Mouse (Mus musculus) CH12.LX (cell line): ENCODE measurements around the gene Mrpl58. TPM values are rescaled to one million over a fixed set of nuclear protein-coding genes. Genes with fewer than 3 reads are reported as not detected.
A peak's percentile ranks its signal among the peaks of the same experiment; 100 is the strongest.

Source experiments
- DNase-seq: peaks from one replicate; pipeline ENCODE4 v3.0.0-alpha.2; 2013; ENCODE audit errors: extremely low read depth
- H3K27ac ChIP-seq: 2 replicates; pipeline ENCODE4 v1.5.1; 2012; ENCODE audit warnings: low read depth, mild to moderate bottlenecking, control low read depth, moderate library complexity; ENCODE audit not compliant: insufficient read depth
- H3K27me3 ChIP-seq: replicated peaks from 2 replicates; pipeline ENCODE3; 2012; ENCODE audit warnings: inconsistent platforms
- H3K36me3 ChIP-seq, 2 experiments: replicated peaks in 1 of 2; 2 replicates each; pipeline versions ENCODE3 to v1.6.1; 2012; ENCODE audit warnings: inconsistent platforms in 1 of 2, low read length in 1 of 2, mild to moderate bottlenecking in 1 of 2, mixed read lengths in 1 of 2, moderate library complexity in 1 of 2; ENCODE audit not compliant: control insufficient read depth in 1 of 2, insufficient read depth in 1 of 2
- H3K4me1 ChIP-seq, 2 experiments: 2 replicates each; pipeline ENCODE4 v1.6.1; 2012; ENCODE audit warnings: inconsistent platforms in 1 of 2, moderate library complexity in 1 of 2; ENCODE audit not compliant: insufficient read depth in 2 of 2, control insufficient read depth in 1 of 2
- H3K4me2 ChIP-seq: 2 replicates; pipeline ENCODE4 v1.6.1; 2012; ENCODE audit warnings: low read depth, mild to moderate bottlenecking, control low read depth; ENCODE audit not compliant: poor library complexity, insufficient read depth, severe bottlenecking
- H3K4me3 ChIP-seq, 3 experiments: fragments of 150-350 bp in 1 of 3; sonication (generic) in 1 of 3; replicated peaks in 1 of 3; 2 replicates each; pipeline versions ENCODE3 to v1.5.1; 2011 to 2012; ENCODE audit warnings: low read depth in 2 of 3, low read length in 2 of 3, mild to moderate bottlenecking in 2 of 3, moderate library complexity in 2 of 3, control low read depth in 1 of 3, improper control_type of control experiment in 1 of 3, inconsistent platforms in 1 of 3, mixed read lengths in 1 of 3; ENCODE audit not compliant: poor library complexity in 1 of 3
- H3K79me2 ChIP-seq: replicated peaks from 2 replicates; pipeline ENCODE4 v1.6.1; 2012; ENCODE audit warnings: mild to moderate bottlenecking, moderate library complexity; ENCODE audit not compliant: control insufficient read depth, poor library complexity, insufficient read depth, severe bottlenecking; ENCODE audit errors: extremely low read depth
- H3K9ac ChIP-seq: 2 replicates; pipeline ENCODE4 v1.6.1; 2012; ENCODE audit warnings: low read depth, mild to moderate bottlenecking, control low read depth, moderate library complexity; ENCODE audit not compliant: insufficient read depth
- H3K9me3 ChIP-seq: replicated peaks from 2 replicates; pipeline ENCODE3; 2012; ENCODE audit warnings: low read length, inconsistent platforms, mixed read lengths
- BHLHE40 ChIP-seq: IDR thresholded peaks from 2 replicates; pipeline ENCODE4 v1.6.1; 2011; ENCODE audit warnings: mild to moderate bottlenecking, low read depth, low read length, improper control_type of control experiment
- CHD1 ChIP-seq: IDR thresholded peaks from 2 replicates; pipeline ENCODE4 v1.6.1; 2012; ENCODE audit warnings: low read depth, low read length, improper control_type of control experiment, inconsistent platforms
- CHD2 ChIP-seq: IDR thresholded peaks from 2 replicates; pipeline ENCODE4 v1.6.1; 2011; ENCODE audit warnings: low read length, improper control_type of control experiment
- CTCF ChIP-seq, 2 experiments: IDR thresholded peaks in 1 of 2; conservative IDR thresholded peaks in 1 of 2; 2 replicates each; pipeline ENCODE4 v1.5.1; 2011 to 2012; ENCODE audit warnings: low read depth in 2 of 2, low read length in 2 of 2, improper control_type of control experiment in 1 of 2, inconsistent platforms in 1 of 2, mild to moderate bottlenecking in 1 of 2, moderate library complexity in 1 of 2
- ELF1 ChIP-seq: IDR thresholded peaks from 2 replicates; pipeline ENCODE4 v1.6.1; 2014; ENCODE audit warnings: low read depth, mild to moderate bottlenecking, inconsistent platforms, low read length, improper control_type of control experiment
- JUN ChIP-seq: IDR thresholded peaks from 2 replicates; pipeline ENCODE4 v1.6.1; 2011; ENCODE audit warnings: low read depth, mild to moderate bottlenecking, low read length, improper control_type of control experiment, moderate library complexity; ENCODE audit not compliant: insufficient read depth
- JUND ChIP-seq: conservative IDR thresholded peaks from 2 replicates; pipeline ENCODE4 v1.6.1; 2011; ENCODE audit warnings: low read depth, low read length, improper control_type of control experiment
- MAFK ChIP-seq: IDR thresholded peaks from 2 replicates; pipeline ENCODE4 v1.6.1; 2011; ENCODE audit warnings: low read length, improper control_type of control experiment; ENCODE audit not compliant: insufficient replicate concordance
- MAX ChIP-seq: IDR thresholded peaks from 2 replicates; pipeline ENCODE4 v1.6.1; 2011; ENCODE audit warnings: low read length, improper control_type of control experiment
- MEF2A ChIP-seq: IDR thresholded peaks from 2 replicates; pipeline ENCODE4 v1.6.1; 2014; ENCODE audit warnings: low read depth, mild to moderate bottlenecking, inconsistent platforms, low read length, improper control_type of control experiment, borderline replicate concordance
- MXI1 ChIP-seq: IDR thresholded peaks from 2 replicates; pipeline ENCODE4 v1.6.1; 2011; ENCODE audit warnings: mild to moderate bottlenecking, low read depth, low read length, improper control_type of control experiment
- PAX5 ChIP-seq: IDR thresholded peaks from 2 replicates; pipeline ENCODE4 v1.6.1; 2012; ENCODE audit warnings: low read length, inconsistent platforms, mixed read lengths
- SMC3 ChIP-seq: IDR thresholded peaks from 2 replicates; pipeline ENCODE4 v1.6.1; 2011; ENCODE audit warnings: low read depth, low read length, improper control_type of control experiment
- TBP ChIP-seq: conservative IDR thresholded peaks from 2 replicates; pipeline ENCODE4 v1.6.1; 2011; ENCODE audit warnings: low read depth, low read length, improper control_type of control experiment
- UBTF ChIP-seq: IDR thresholded peaks from 2 replicates; pipeline ENCODE4 v1.6.1; 2012; ENCODE audit warnings: low read depth, mild to moderate bottlenecking, inconsistent platforms, low read length, improper control_type of control experiment, moderate library complexity
- USF1 ChIP-seq: IDR thresholded peaks from 2 replicates; pipeline ENCODE4 v1.6.1; 2014; ENCODE audit warnings: low read depth, mild to moderate bottlenecking, inconsistent platforms, low read length, improper control_type of control experiment
- USF2 ChIP-seq: conservative IDR thresholded peaks from 2 replicates; pipeline ENCODE4 v1.6.1; 2011; ENCODE audit warnings: low read depth, low read length, improper control_type of control experiment
- dilution Hi-C: fragments of 300-500 bp; cut with MboI; formaldehyde crosslinking; loops from 2 replicates; pipeline ENCODE4 v1.14.3; 2020; ENCODE audit warnings: low sequenced_read_pairs; ENCODE audit not compliant: extremely low pct_unique_long_range_greater_than_20kb, extremely low pct_ligation_motif_present
- in situ Hi-C: fragments of 300-500 bp; cut with MboI; formaldehyde crosslinking; loops from 3 replicates; pipeline ENCODE4 v1.14.3; 2019; ENCODE audit warnings: low sequenced_read_pairs, low pct_ligation_motif_present, low pct_unique_long_range_greater_than_20kb, mixed read lengths
- polyA plus RNA-seq: library from polyadenylated mRNA; unstranded; fragments of >175 nt; gene quantifications from 2 replicates; pipeline ENCODE4 v1.2.1, GENCODE M21; 2012; ENCODE audit warnings: low read depth; ENCODE audit not compliant: insufficient read length
- total RNA-seq, 2 experiments: library from RNA; depleted of rRNA; stranded (reverse); fragments of 300-350 nt in 1 of 2; fragments of >200 nt in 1 of 2; gene quantifications; 2 replicates each; pipeline ENCODE4 v1.2.3; 2012 to 2014

Mrpl58 gene
- total and polyA plus RNA-seq, 3 experiments: 113 to 161 (median 157) TPM

GRCm38 (mm10) chr11:115435596-115436337 lies 32.2 kb downstream of the Mrpl58 start:
- no peak for TF ChIP-seq BHLHE40
- H3K4me1 ChIP-seq: no peaks in the 10 kb centered on the region
- H3K79me2 ChIP-seq: no peaks in the 10 kb centered on the region
- dilution Hi-C loops (no loop called here), in situ Hi-C loops (no loop called here)
- H3K36me3 ChIP-seq: peaks cover 15 to 26% of the 10 kb centered on the region in 2 experiments
- no peak overlapping the region for H3K4me2 ChIP-seq
- no peak for DNase-seq
- H3K9me3 ChIP-seq: peaks cover 9% of the 10 kb centered on the region
- no peak overlapping the region for H3K4me3 ChIP-seq
- no peaks in the 10 kb centered on the region for H3K27me3 ChIP-seq
- no peak overlapping the region for H3K9ac ChIP-seq
- no peak overlapping the region for H3K27ac ChIP-seq

- no peaks in the 10 kb centered on the region for H3K79me2 ChIP-seq
- H3K9ac ChIP-seq: no peak overlapping the region
- dilution Hi-C loops (no loop called here), in situ Hi-C loops (no loop called here)
- no peak for DNase-seq
- H3K4me3 ChIP-seq: no peak overlapping the region
- H3K4me2 ChIP-seq: no peak overlapping the region
- no peak for TF ChIP-seq CHD2
- no peak for TF ChIP-seq PAX5
- TF ChIP-seq MAFK: peak; percentile 78; the same call in 1 of the 2 replicates
- TF ChIP-seq BHLHE40: no peak
- no peak for TF ChIP-seq USF2
- TF ChIP-seq ELF1: no peak
- H3K36me3 ChIP-seq: peaks cover 0 to 7% of the 10 kb centered on the region in 2 experiments
- H3K9me3 ChIP-seq: peaks cover 9% of the 10 kb centered on the region
- no peak overlapping the region for H3K27ac ChIP-seq
- H3K4me1 ChIP-seq: no peaks in the 10 kb centered on the region
- peaks cover 3% of the 10 kb centered on the region for H3K27me3 ChIP-seq
These were observed 34.1 kb downstream of the Mrpl58 start for GRCm38 (mm10) chr11:115437571-115438122.

GRCm38 (mm10) chr11:115439326-115439725 lies 35.8 kb downstream of the Mrpl58 start:
- Histone ChIP-seq H3K9me3 (peaks cover 9% of the 10 kb centered on the region), H3K27me3 (peaks cover 6% of the 10 kb centered on the region), H3K4me3 (no peak overlapping the region), H3K9ac (no peak overlapping the region), H3K36me3 (no peaks in the 10 kb centered on the region), H3K4me1 (no peaks in the 10 kb centered on the region), H3K4me2 (no peak overlapping the region), H3K27ac (no peak overlapping the region), H3K79me2 (no peaks in the 10 kb centered on the region)
- DNase-seq: no peak
- in situ Hi-C loops (no loop called here), dilution Hi-C loops (no loop called here)
- TF ChIP-seq PAX5: no peak
- TF ChIP-seq UBTF: no peak
- TF ChIP-seq JUN: no peak
- TF ChIP-seq ELF1: no peak
- TF ChIP-seq USF1: no peak
- TF ChIP-seq USF2: no peak
- TF ChIP-seq BHLHE40: no peak
- TF ChIP-seq CHD2: no peak
- no peak for TF ChIP-seq SMC3
- no peak for TF ChIP-seq CHD1
- TF ChIP-seq MEF2A: no peak
- TF ChIP-seq MAX: no peak
- no peak for TF ChIP-seq TBP
- no peak for TF ChIP-seq MXI1
- no peak for TF ChIP-seq JUND
- TF ChIP-seq CTCF (conservative IDR thresholded peaks at IDR 0.05 in 1 of 2, IDR thresholded peaks at IDR 0.05 in 1 of 2; ENCODE audit: low read depth in 2 of 2, low read length in 2 of 2): no peak
